ENCODE assay signal across 11 mouse cellular contexts in the genomic region with DNA sequence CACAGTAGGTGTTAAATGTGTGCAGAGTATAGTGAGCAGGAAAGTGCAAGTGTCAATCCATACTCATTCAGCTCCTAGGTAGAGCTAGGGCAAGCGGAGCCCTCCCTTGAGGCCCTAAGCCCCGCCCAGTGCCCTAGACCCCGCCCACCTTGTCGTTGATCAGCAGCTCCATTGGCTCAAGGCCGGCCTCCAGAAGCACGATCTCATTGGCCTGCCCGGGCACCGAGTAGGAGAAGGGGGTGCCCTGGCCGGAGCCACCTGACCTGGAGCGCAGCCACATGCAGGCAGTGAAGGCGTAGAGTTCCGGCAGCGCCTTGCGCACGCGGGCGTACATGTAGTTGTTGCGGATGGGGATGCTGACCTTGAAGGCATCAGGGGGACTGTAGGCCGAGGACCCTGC. TPM values are rescaled to one million over a fixed set of nuclear protein-coding genes. Genes with fewer than 3 reads are reported as not detected.
A peak's percentile ranks its signal among the peaks of the same experiment; 100 is the strongest.
DNase-seq lines count a peak whose midpoint lies in the region; ATAC-seq lines count a peak whose summit lies in the region.
"Had no signal": no experiment of that assay in that cellular context is flagged by ENCODE, and none has a peak within 500 bp of the region (broad histone marks: within the 10 kb centered on the region; RNA-seq: fewer than 3 reads in every experiment).

No protein-coding gene starts in this region.

- H3K36me3 ChIP-seq in midbrain, embryonic 14.5 days (ENCODE audit: control insufficient read depth, insufficient read depth, low read length), result peaks cover 7% of the 10 kb centered on the region; the same call in 1 of the 2 replicates
- H3K36me3 ChIP-seq: embryonic facial prominence, embryonic 13.5 days; heart, embryonic 15.5 days had no signal

- peak; percentile 22 for DNase-seq in adrenal gland, postnatal 10 days
- DNase-seq in adrenal gland, postnatal 4 days (ENCODE audit: low spot score in 2 of 2), result no peak
- peak; percentile 42 for DNase-seq in left cerebral cortex, postnatal 4 days
- no peak for DNase-seq in left cerebral cortex, postnatal 36 days (ENCODE audit: low spot score in 2 of 2)
- peak; percentile 66 to 72 for DNase-seq in cerebellum, postnatal 10 days
- peak; percentile 33 for DNase-seq in midbrain, embryonic 14.5 days
- no peak for DNase-seq in gastrocnemius, adult 8-10 months (ENCODE audit: low spot score in 2 of 2)
- DNase-seq in urinary bladder, adult 2 months (ENCODE audit: low spot score), result no peak
- DNase-seq: right cerebral cortex, postnatal 14 days had no signal

- WGBS in midbrain, embryonic 14.5 days, result 21% methylated on average over 19 of the region's 19 CpGs

- H3K4me1 ChIP-seq in midbrain, embryonic 14.5 days (ENCODE audit: control insufficient read depth, insufficient read depth, low read length), result peaks cover 8% of the 10 kb centered on the region
- H3K4me1 ChIP-seq: embryonic facial prominence, embryonic 13.5 days; heart, embryonic 15.5 days had no signal

- H3K27me3 ChIP-seq in midbrain, embryonic 14.5 days (ENCODE audit: control insufficient read depth, insufficient read depth, low read length), result no peaks in the 10 kb centered on the region

- no peak for ATAC-seq in midbrain, embryonic 14.5 days (ENCODE audit: low FRiP score, low TSS enrichment)

- H3K27ac ChIP-seq in midbrain, embryonic 14.5 days (replicated peaks; ENCODE audit: low read depth, low read length), result no peak overlapping the region
- H3K27ac ChIP-seq: embryonic facial prominence, embryonic 13.5 days; heart, embryonic 15.5 days had no signal

- no peaks in the 10 kb centered on the region for H3K9me3 ChIP-seq in midbrain, embryonic 14.5 days (ENCODE audit: control insufficient read depth, low read length)
- H3K9me3 ChIP-seq: embryonic facial prominence, embryonic 13.5 days; heart, embryonic 15.5 days had no signal

- no peak overlapping the region for H3K4me2 ChIP-seq in midbrain, embryonic 14.5 days (ENCODE audit: low read length)
- H3K4me2 ChIP-seq: embryonic facial prominence, embryonic 13.5 days; heart, embryonic 15.5 days had no signal

- no peak overlapping the region for H3K9ac ChIP-seq in midbrain, embryonic 14.5 days (replicated peaks; ENCODE audit: low read length)
- H3K9ac ChIP-seq: embryonic facial prominence, embryonic 13.5 days; heart, embryonic 15.5 days had no signal

- intact Hi-C loops in left cerebral cortex, postnatal 4 days (cut with DNase I), result no loop called here
- intact Hi-C loops in left cerebral cortex, postnatal 36 days (cut with DNase I), result no loop called here

- H3K4me3 ChIP-seq in midbrain, embryonic 14.5 days (replicated peaks; ENCODE audit: low read depth, low read length), result no peak overlapping the region
- H3K4me3 ChIP-seq: embryonic facial prominence, embryonic 13.5 days; heart, embryonic 15.5 days had no signal

RNA-seq across cellular contexts. Expression of a gene that starts 12.1 kb away (rescaled TPM):
- 1 to 10 TPM; 8.2 to 9.5 TPM for total RNA-seq in adrenal gland, postnatal 10 days (2021)
- total RNA-seq in adrenal gland, postnatal 4 days (2021), result 10 to 100 TPM; 17.2 to 17.3 TPM
- total RNA-seq in left cerebral cortex, postnatal 4 days (2021), result 100 to 1,000 TPM; 240 to 277 TPM
- 100 to 1,000 TPM; 800 to 830 TPM for total RNA-seq in left cerebral cortex, postnatal 36 days (2021)
- 17.8 and 42.5 TPM in 2 replicates for polyA plus RNA-seq in midbrain, embryonic 14.5 days (2014; fragmentation: Nextera tagmentation; extraction: Ambion mirVana)
- total RNA-seq in gastrocnemius, adult 8-10 months (2022), result under 1 TPM; 0.39 to 0.99 (median 0.64) TPM
- polyA plus RNA-seq in urinary bladder, adult 2 months (2012; rRNA removed), result 1.9 and 4.4 TPM in 2 replicates

RNA-seq across cellular contexts. Expression of a gene that starts 14.8 kb away (rescaled TPM):
- total RNA-seq in adrenal gland, postnatal 10 days (2021), result 10 to 100 TPM; 16.1 to 19.5 TPM
- total RNA-seq in adrenal gland, postnatal 4 days (2021), result 10 to 100 TPM; 25.3 to 25.6 TPM
- total RNA-seq in left cerebral cortex, postnatal 4 days (2021), result 10 to 100 TPM; 30.4 to 34.4 TPM
- 10 to 100 TPM; 50.7 to 51.3 TPM for total RNA-seq in left cerebral cortex, postnatal 36 days (2021)
- polyA plus RNA-seq in midbrain, embryonic 14.5 days (2014; fragmentation: Nextera tagmentation; extraction: Ambion mirVana), result 77.8 and 83.8 TPM in 2 replicates
- 1 to 10 TPM; 4.8 to 6.5 (median 5.2) TPM for total RNA-seq in gastrocnemius, adult 8-10 months (2022)
- polyA plus RNA-seq in urinary bladder, adult 2 months (2012; rRNA removed), result 40.5 and 45.8 TPM in 2 replicates

RNA-seq across cellular contexts. Expression of a gene that starts 41.6 kb away (rescaled TPM):
- total RNA-seq in adrenal gland, postnatal 10 days (2021), result 1 to 10 TPM; 1.2 to 1.7 TPM
- total RNA-seq in adrenal gland, postnatal 4 days (2021), result 1 to 10 TPM; 3.7 to 4.2 TPM
- total RNA-seq in left cerebral cortex, postnatal 4 days (2021), result 10 to 100 TPM in 1 of 2 experiments, 1 to 10 TPM in 1; 6.6 to 14.9 TPM
- 10 to 100 TPM; 17.3 to 19.1 TPM for total RNA-seq in left cerebral cortex, postnatal 36 days (2021)
- 0.26 TPM in 1 of 2 replicates, not detected in the other for polyA plus RNA-seq in midbrain, embryonic 14.5 days (2014; fragmentation: Nextera tagmentation; extraction: Ambion mirVana)
- under 1 TPM in 2 of 4 experiments, not detected in 2; 0.32 to 0.47 TPM for total RNA-seq in gastrocnemius, adult 8-10 months (2022)
- 0.47 and 0.87 TPM in 2 replicates for polyA plus RNA-seq in urinary bladder, adult 2 months (2012; rRNA removed)
- polyA plus RNA-seq: heart, embryonic 15.5 days had no signal

RNA-seq across cellular contexts. Expression of a gene that starts 42.0 kb away (rescaled TPM):
- total RNA-seq in adrenal gland, postnatal 10 days (2021), result 10 to 100 TPM; 58.8 to 68.4 TPM
- total RNA-seq in adrenal gland, postnatal 4 days (2021), result 100 to 1,000 TPM; 105 TPM
- 100 to 1,000 TPM; 105 to 125 TPM for total RNA-seq in left cerebral cortex, postnatal 4 days (2021)
- total RNA-seq in left cerebral cortex, postnatal 36 days (2021), result 100 to 1,000 TPM; 412 to 417 TPM
- 46.7 and 52.1 TPM in 2 replicates for polyA plus RNA-seq in midbrain, embryonic 14.5 days (2014; fragmentation: Nextera tagmentation; extraction: Ambion mirVana)
- 1 to 10 TPM; 6.1 to 8.5 (median 7.9) TPM for total RNA-seq in gastrocnemius, adult 8-10 months (2022)
- 86.2 and 94.3 TPM in 2 replicates for polyA plus RNA-seq in urinary bladder, adult 2 months (2012; rRNA removed)

RNA-seq across cellular contexts. Expression of a gene that starts 50.1 kb away (rescaled TPM):
- 10 to 100 TPM; 68.2 to 83.6 TPM for total RNA-seq in adrenal gland, postnatal 10 days (2021)
- 10 to 100 TPM; 53.3 to 56.7 TPM for total RNA-seq in adrenal gland, postnatal 4 days (2021)
- total RNA-seq in left cerebral cortex, postnatal 4 days (2021), result 10 to 100 TPM; 27.0 to 29.4 TPM
- total RNA-seq in left cerebral cortex, postnatal 36 days (2021), result 10 to 100 TPM; 43.2 to 47.5 TPM
- polyA plus RNA-seq in midbrain, embryonic 14.5 days (2014; fragmentation: Nextera tagmentation; extraction: Ambion mirVana), result 7.2 and 7.8 TPM in 2 replicates
- total RNA-seq in gastrocnemius, adult 8-10 months (2022), result 10 to 100 TPM; 76.6 to 84.7 (median 80.3) TPM
- polyA plus RNA-seq in urinary bladder, adult 2 months (2012; rRNA removed), result 57.9 and 83.3 TPM in 2 replicates

Comparison
In these comparisons a context has a peak if more than half of its experiments do, and no peak if none do; other contexts are left out.
1. DNase-seq: peak in adrenal gland, postnatal 10 days (single experiment), left cerebral cortex, postnatal 4 days (single experiment), cerebellum, postnatal 10 days (2 of 2) and midbrain, embryonic 14.5 days (single experiment); none in adrenal gland, postnatal 4 days (0 of 2), left cerebral cortex, postnatal 36 days (0 of 2), gastrocnemius, adult 8-10 months (0 of 2) and urinary bladder, adult 2 months (single experiment).
2. RNA of a gene that starts 12.1 kb away (total RNA-seq): 800 to 830 TPM in left cerebral cortex, postnatal 36 days and 240 to 277 TPM in left cerebral cortex, postnatal 4 days; 17.2 to 17.3 TPM in adrenal gland, postnatal 4 days, 8.2 to 9.5 TPM in adrenal gland, postnatal 10 days and 0.39 to 0.99 TPM in gastrocnemius, adult 8-10 months; every median in the first group is over 10 times any median in the second.